Mouse (Mus musculus): Measurements from ENCODE around the gene Rbm47. TPM values are rescaled to one million over a fixed set of nuclear protein-coding genes. Genes with fewer than 3 reads are reported as not detected.

Gene Rbm47
- total RNA-seq, 2 experiments from 2014 or later, result 1.7 to 2.2 TPM

Small RNA genes within 50 kb of the gene (microRNA-seq; reads per million reads assigned to microRNA genes)
- gene Gm25952, result 0 reads per million in 2 experiments

Other genes with a start within 250 kb of the Rbm47 start
- gene Chrna9, start 238.2 kb downstream of the Rbm47 start, total RNA-seq (2021), result 10 to 100 TPM in 1 of 2 experiments, 1 to 10 TPM in 1; 7.2 to 16.1 TPM
- gene 9130230L23Rik, start 168.8 kb downstream of the Rbm47 start, total RNA-seq (2021), result under 1 TPM in 1 of 2 experiments, not detected in 1; 0.23 TPM
- gene Nsun7, start 86.8 kb upstream of the Rbm47 start, total RNA-seq (2021), result under 1 TPM; 0.19 to 0.20 TPM

Data from gastrocnemius, postnatal 10 days (tissue).